Mouse (Mus musculus) hindbrain, embryonic 16.5 days (tissue): Measurements from ENCODE around the gene Mertk. TPM values are rescaled to one million over a fixed set of nuclear protein-coding genes. Genes with fewer than 3 reads are reported as not detected.

ENCODE experiments used
- ATAC-seq: fragments of 200-750 bp; cut with Nextera tagmentation; 2 replicates; pipeline ENCODE4 v1.8.0; 2017; ENCODE audit warnings: moderate TSS enrichment, moderate library complexity
- H3K27ac ChIP-seq: fragments of 300-500 bp; sonication (generic); 2 replicates; pipeline ENCODE4 v1.5.1; 2014; ENCODE audit warnings: low read depth, mild to moderate bottlenecking, control low read depth, low read length, moderate library complexity
- H3K27me3 ChIP-seq: fragments of 300-500 bp; sonication (generic); replicated peaks from 2 replicates; pipeline ENCODE4 v1.6.1; 2014; ENCODE audit warnings: low read length; ENCODE audit not compliant: control insufficient read depth, insufficient read depth
- H3K36me3 ChIP-seq: fragments of 300-500 bp; sonication (generic); 2 replicates; pipeline ENCODE4 v1.6.1; 2014; ENCODE audit warnings: mild to moderate bottlenecking, low read length, moderate library complexity, mixed read lengths; ENCODE audit not compliant: control insufficient read depth, insufficient read depth
- H3K4me1 ChIP-seq: fragments of 300-500 bp; sonication (generic); 2 replicates; pipeline ENCODE4 v1.6.1; 2014; ENCODE audit warnings: low read depth, low read length; ENCODE audit not compliant: control insufficient read depth, insufficient read depth
- H3K4me2 ChIP-seq: fragments of 300-500 bp; sonication (generic); 2 replicates; pipeline ENCODE4 v1.6.1; 2014; ENCODE audit warnings: mild to moderate bottlenecking, low read length, control low read depth, moderate library complexity
- H3K4me3 ChIP-seq: fragments of 300-500 bp; sonication (generic); 2 replicates; pipeline ENCODE4 v1.5.1; 2014; ENCODE audit warnings: mild to moderate bottlenecking, low read length, control low read depth, moderate library complexity
- H3K9ac ChIP-seq: fragments of 300-500 bp; sonication (generic); 2 replicates; pipeline ENCODE4 v1.6.1; 2014; ENCODE audit warnings: low read depth, mild to moderate bottlenecking, control low read depth, low read length, moderate library complexity
- H3K9me3 ChIP-seq: fragments of 300-500 bp; sonication (generic); 2 replicates; pipeline ENCODE4 v1.6.1; 2014; ENCODE audit warnings: mild to moderate bottlenecking, low read length, moderate library complexity; ENCODE audit not compliant: control insufficient read depth
- WGBS: fragments of 180-500 bp; shearing (Covaris S2); extraction: QIAGEN DNeasy Blood & Tissue Kit; methylation state at CpG from one replicate; pipeline ENCODE4 v1.1.7; 2014; 5-methylcytosine and 5-hydroxymethylcytosine counted together
- polyA plus RNA-seq: library from polyadenylated mRNA; unstranded; fragments of >200 nt; fragmentation: Nextera tagmentation; extraction: Ambion mirVana; gene quantifications from 2 replicates; pipeline ENCODE4 v1.2.1, GENCODE M21; 2015

Mertk gene
- polyA plus RNA-seq, 1 experiment from 2014 or later: 3.4 TPM

- 93% methylated on average over 6 of the region's 6 CpGs for WGBS
- no peak overlapping the region for H3K4me2 ChIP-seq
Measured at GRCm38 (mm10) chr2:128770557-128770956, 71.8 kb downstream of the Mertk start.

GRCm38 (mm10) chr2:128771048-128771447 lies 72.3 kb downstream of the Mertk start:
- Histone ChIP-seq H3K9ac (no peak overlapping the region), H3K4me1 (no peaks in the 10 kb centered on the region), H3K9me3 (no peaks in the 10 kb centered on the region), H3K27me3 (no peaks in the 10 kb centered on the region), H3K4me2 (no peak overlapping the region), H3K27ac (no peak overlapping the region), H3K4me3 (no peak overlapping the region), H3K36me3 (no peaks in the 10 kb centered on the region)
- WGBS: 94% methylated on average over 4 of the region's 4 CpGs
- ATAC-seq: no peak

More at GRCm38 (mm10) chr2:128770557-128770956, 71.8 kb downstream of the Mertk start:
- Histone ChIP-seq H3K4me3 (no peak overlapping the region), H3K9me3 (no peaks in the 10 kb centered on the region), H3K36me3 (no peaks in the 10 kb centered on the region), H3K27me3 (no peaks in the 10 kb centered on the region), H3K4me1 (no peaks in the 10 kb centered on the region), H3K9ac (no peak overlapping the region), H3K27ac (no peak overlapping the region)
- no peak for ATAC-seq

GRCm38 (mm10) chr2:128771750-128772338 lies 73.1 kb downstream of the Mertk start:
- ATAC-seq: no peak
- Histone ChIP-seq H3K27me3 (no peaks in the 10 kb centered on the region), H3K27ac (no peak overlapping the region), H3K9ac (no peak overlapping the region), H3K4me1 (no peaks in the 10 kb centered on the region), H3K4me2 (no peak overlapping the region), H3K4me3 (no peak overlapping the region), H3K36me3 (no peaks in the 10 kb centered on the region), H3K9me3 (no peaks in the 10 kb centered on the region)
- WGBS: 72% methylated on average over 7 of the region's 7 CpGs

- ATAC-seq: no peak
- Histone ChIP-seq H3K4me2 (no peak overlapping the region), H3K9ac (no peak overlapping the region), H3K4me1 (no peaks in the 10 kb centered on the region), H3K36me3 (no peaks in the 10 kb centered on the region), H3K27me3 (no peaks in the 10 kb centered on the region), H3K4me3 (no peak overlapping the region), H3K27ac (no peak overlapping the region), H3K9me3 (no peaks in the 10 kb centered on the region)
- 91% methylated on average over 5 of the region's 5 CpGs for WGBS
Measured at GRCm38 (mm10) chr2:128782231-128782630, 83.5 kb downstream of the Mertk start.

GRCm38 (mm10) chr2:128783660-128784345 lies 85.0 kb downstream of the Mertk start:
- 81% methylated on average over 10 of the region's 10 CpGs for WGBS
- no peak overlapping the region for H3K27ac ChIP-seq
- H3K27me3 ChIP-seq: no peaks in the 10 kb centered on the region
- ATAC-seq: no peak
- no peaks in the 10 kb centered on the region for H3K36me3 ChIP-seq
- H3K4me3 ChIP-seq: no peak overlapping the region
- no peak overlapping the region for H3K4me2 ChIP-seq
- H3K4me1 ChIP-seq: no peaks in the 10 kb centered on the region
- no peaks in the 10 kb centered on the region for H3K9me3 ChIP-seq
- H3K9ac ChIP-seq: no peak overlapping the region

GRCm38 (mm10) chr2:128784814-128785213 lies 86.1 kb downstream of the Mertk start:
- no peak overlapping the region for H3K4me2 ChIP-seq
- H3K4me1 ChIP-seq: no peaks in the 10 kb centered on the region
- no peak overlapping the region for H3K9ac ChIP-seq
- whole genome bisulfite sequencing: 96% methylated on average over 7 of the region's 7 CpGs
- H3K4me3 ChIP-seq: no peak overlapping the region
- ATAC-seq: no peak
- no peaks in the 10 kb centered on the region for H3K36me3 ChIP-seq
- H3K27ac ChIP-seq: no peak overlapping the region
- H3K9me3 ChIP-seq: no peaks in the 10 kb centered on the region
- H3K27me3 ChIP-seq: no peaks in the 10 kb centered on the region

GRCm38 (mm10) chr2:128786341-128786740 lies 87.6 kb downstream of the Mertk start:
- no peak for ATAC-seq
- 31% methylated on average over 5 of the region's 5 CpGs for WGBS
- no peak overlapping the region for H3K4me2 ChIP-seq
- no peak overlapping the region for H3K9ac ChIP-seq
- no peaks in the 10 kb centered on the region for H3K9me3 ChIP-seq
- H3K4me1 ChIP-seq: no peaks in the 10 kb centered on the region
- no peaks in the 10 kb centered on the region for H3K27me3 ChIP-seq
- H3K4me3 ChIP-seq: no peak overlapping the region
- no peak overlapping the region for H3K27ac ChIP-seq
- no peaks in the 10 kb centered on the region for H3K36me3 ChIP-seq

- WGBS: 61% methylated on average over 1 of the region's 1 CpGs
- Histone ChIP-seq H3K9me3 (no peaks in the 10 kb centered on the region), H3K27ac (no peak overlapping the region), H3K36me3 (no peaks in the 10 kb centered on the region), H3K9ac (no peak overlapping the region), H3K4me3 (no peak overlapping the region), H3K27me3 (no peaks in the 10 kb centered on the region), H3K4me1 (no peaks in the 10 kb centered on the region), H3K4me2 (no peak overlapping the region)
- ATAC-seq: no peak
Measured at GRCm38 (mm10) chr2:128786795-128787194, 88.0 kb downstream of the Mertk start.

- no peaks in the 10 kb centered on the region for H3K4me1 ChIP-seq
- WGBS: 89% methylated on average over 3 of the region's 3 CpGs
- H3K4me3 ChIP-seq: no peak overlapping the region
- no peak overlapping the region for H3K27ac ChIP-seq
- no peak overlapping the region for H3K4me2 ChIP-seq
- H3K9ac ChIP-seq: no peak overlapping the region
- H3K36me3 ChIP-seq: no peaks in the 10 kb centered on the region
- ATAC-seq: no peak
- H3K9me3 ChIP-seq: no peaks in the 10 kb centered on the region
- no peaks in the 10 kb centered on the region for H3K27me3 ChIP-seq
Measured at GRCm38 (mm10) chr2:128787805-128788204, 89.0 kb downstream of the Mertk start.
